Mouse (Mus musculus) intestine, embryonic 16.5 days (tissue): ENCODE measurements at regions not wholly inside any gene's neighbourhood (a gene's known extent, or its start where the extent isn't known, plus 50 kb on each side); places are given as distances from the start of the nearest gene placed in this dataset.

Source experiments
- ATAC-seq: fragments of 200-750 bp; cut with Nextera tagmentation; 2 replicates; pipeline ENCODE4 v1.8.0; 2017; ENCODE audit warnings: moderate TSS enrichment, moderate library complexity
- H3K27ac ChIP-seq: fragments of 300-500 bp; sonication (generic); 2 replicates; pipeline ENCODE4 v1.5.1; 2014; ENCODE audit warnings: mild to moderate bottlenecking, low read length
- H3K27me3 ChIP-seq: fragments of 300-500 bp; sonication (generic); replicated peaks from 2 replicates; pipeline ENCODE4 v1.6.1; 2014; ENCODE audit warnings: low read length, control low read depth, mixed read lengths; ENCODE audit not compliant: control insufficient read depth, insufficient read depth
- H3K36me3 ChIP-seq: fragments of 300-500 bp; sonication (generic); 2 replicates; pipeline ENCODE4 v1.6.1; 2014; ENCODE audit warnings: low read length, control low read depth; ENCODE audit not compliant: control insufficient read depth, insufficient read depth
- H3K4me1 ChIP-seq: fragments of 300-500 bp; sonication (generic); 2 replicates; pipeline ENCODE4 v1.6.1; 2014; ENCODE audit warnings: low read length, control low read depth, mixed read lengths; ENCODE audit not compliant: control insufficient read depth, insufficient read depth
- H3K4me2 ChIP-seq: fragments of 300-500 bp; sonication (generic); 2 replicates; pipeline ENCODE4 v1.6.1; 2014; ENCODE audit warnings: low read depth, low read length, control low read depth
- H3K4me3 ChIP-seq: fragments of 300-500 bp; sonication (generic); 2 replicates; pipeline ENCODE4 v1.5.1; 2014; ENCODE audit warnings: mild to moderate bottlenecking, low read length
- H3K9ac ChIP-seq: fragments of 300-500 bp; sonication (generic); 2 replicates; pipeline ENCODE4 v1.6.1; 2014; ENCODE audit warnings: low read depth, low read length
- H3K9me3 ChIP-seq: fragments of 300-500 bp; sonication (generic); 2 replicates; pipeline ENCODE4 v1.6.1; 2016; ENCODE audit warnings: low read length, control low read depth; ENCODE audit not compliant: control insufficient read depth
- WGBS: fragments of 180-500 bp; shearing (Covaris S2); extraction: QIAGEN DNeasy Blood & Tissue Kit; methylation state at CpG from one replicate; pipeline ENCODE4 v1.1.7; 2014; 5-methylcytosine and 5-hydroxymethylcytosine counted together

DNA sequence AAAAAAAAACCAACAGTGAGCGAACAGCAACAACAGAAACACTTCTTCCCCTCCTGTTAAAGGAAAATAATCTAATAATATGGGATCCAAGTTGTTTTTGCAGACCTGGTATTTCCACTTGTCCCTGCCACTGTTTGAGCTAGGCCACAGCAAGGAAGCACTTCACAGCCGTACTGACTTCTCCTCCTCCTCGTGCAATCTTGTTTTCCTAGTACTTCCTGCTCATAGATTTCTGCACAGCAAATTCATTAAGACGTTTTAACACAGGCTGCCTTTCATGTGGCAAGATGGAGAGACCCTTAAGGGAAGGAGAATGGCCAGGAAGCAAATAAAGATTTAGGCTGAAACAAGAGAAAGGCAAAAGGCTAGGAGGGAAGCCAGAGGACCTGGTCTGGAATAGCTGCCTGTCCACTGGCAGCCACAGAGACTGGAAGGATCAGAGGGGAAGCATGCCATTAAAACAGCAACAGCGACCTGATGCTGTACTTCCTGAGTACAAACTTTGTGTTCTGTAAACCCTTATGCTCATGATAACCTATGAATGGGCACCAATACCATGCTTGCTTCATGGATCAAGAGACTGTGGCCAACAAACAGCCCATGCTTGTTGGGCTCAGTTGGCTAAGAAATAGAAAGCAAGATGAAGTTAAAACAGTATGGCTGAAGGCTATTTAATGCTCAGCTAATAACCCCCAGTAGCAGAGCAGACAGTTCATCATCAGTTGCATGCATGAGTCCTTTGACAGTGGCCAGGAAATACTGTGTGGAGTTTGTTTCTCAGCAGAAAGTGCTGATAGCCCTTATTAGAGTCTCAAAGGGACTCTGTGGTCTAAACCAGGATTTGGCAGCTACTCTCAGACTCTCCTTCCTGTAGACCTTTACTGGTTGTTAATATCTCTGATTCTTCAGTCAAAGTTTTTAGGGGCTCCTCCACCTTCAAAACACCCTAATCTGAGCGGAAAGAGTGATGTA is 182.3 kb upstream of the Cited2 start:
- H3K36me3 ChIP-seq = no peaks in the 10 kb centered on the region
- H3K4me2 ChIP-seq = no peak overlapping the region
- no peaks in the 10 kb centered on the region for H3K9me3 ChIP-seq
- no peaks in the 10 kb centered on the region for H3K4me1 ChIP-seq
- no peaks in the 10 kb centered on the region for H3K27me3 ChIP-seq
- WGBS = 66% methylated on average over 6 of the region's 6 CpGs
- no peak for ATAC-seq
- H3K9ac ChIP-seq = no peak overlapping the region
- H3K4me3 ChIP-seq = no peak overlapping the region
- H3K27ac ChIP-seq = no peak overlapping the region

DNA sequence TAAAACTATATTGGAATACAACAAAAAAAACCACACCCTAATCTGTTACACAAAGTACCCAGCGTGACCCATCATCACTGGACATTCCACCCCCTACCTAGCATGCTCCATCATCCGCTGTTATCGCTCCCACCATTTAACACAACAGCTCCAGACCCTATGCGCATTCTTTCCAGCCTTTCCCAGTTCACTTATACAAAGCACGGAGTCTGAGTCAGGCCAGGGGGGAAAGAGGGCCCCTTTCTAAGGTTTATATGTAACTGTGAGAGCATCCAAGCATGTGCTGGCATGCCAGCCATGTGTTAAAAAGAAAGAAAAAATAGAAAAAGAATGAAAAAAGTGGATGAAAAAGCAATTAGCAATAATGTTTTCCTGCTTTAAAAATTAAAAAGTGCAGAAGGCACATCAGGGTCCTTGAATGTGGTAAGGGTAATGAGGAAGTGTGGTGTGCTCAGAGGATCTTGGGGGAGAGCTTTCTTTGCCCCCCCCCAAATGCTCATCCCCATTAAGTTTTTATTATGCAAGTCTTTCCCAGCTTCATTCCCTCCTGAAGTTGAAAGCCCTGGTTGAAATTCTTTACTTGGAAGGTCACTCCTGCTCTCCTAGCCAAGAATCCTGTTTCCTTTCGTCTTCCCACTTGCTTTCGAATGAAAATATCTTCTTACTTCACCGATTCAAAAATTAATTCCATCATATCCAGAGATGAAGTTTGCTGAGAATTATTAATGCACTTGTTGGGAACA is 180.7 kb upstream of the Cited2 start:
- H3K4me2 ChIP-seq = no peak overlapping the region
- ATAC-seq = no peak
- no peaks in the 10 kb centered on the region for H3K9me3 ChIP-seq
- no peak overlapping the region for H3K27ac ChIP-seq
- H3K4me3 ChIP-seq = no peak overlapping the region
- no peaks in the 10 kb centered on the region for H3K27me3 ChIP-seq
- H3K4me1 ChIP-seq = no peaks in the 10 kb centered on the region
- H3K9ac ChIP-seq = no peak overlapping the region
- WGBS = 78% methylated on average over 8 of the region's 8 CpGs
- H3K36me3 ChIP-seq = no peaks in the 10 kb centered on the region

DNA sequence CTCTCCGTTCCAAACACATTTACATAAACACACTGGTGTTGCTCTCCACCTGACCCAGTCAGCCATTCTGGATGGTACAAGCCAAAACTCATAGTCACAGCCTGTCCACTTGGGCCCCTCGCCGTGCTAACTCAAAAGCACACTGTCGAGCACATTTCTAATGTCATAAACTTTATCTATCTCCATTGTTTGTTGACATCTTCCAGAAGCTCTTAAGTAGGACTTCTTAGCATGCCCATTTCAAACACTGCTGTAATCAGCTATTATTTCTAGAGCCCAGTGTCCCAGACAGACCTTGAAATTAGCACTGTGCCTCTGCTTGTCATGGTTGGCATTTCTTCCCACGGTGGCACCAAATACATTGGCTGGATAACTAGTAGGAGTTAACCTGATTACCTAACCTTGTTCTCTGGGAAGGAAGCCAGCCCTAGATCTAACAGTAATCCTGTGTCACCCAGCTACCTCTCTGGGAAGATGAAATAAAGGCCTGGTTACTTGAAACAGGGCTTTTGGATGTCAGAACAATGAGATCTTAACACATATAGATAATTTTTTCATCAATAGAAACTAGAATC is 180.1 kb upstream of the Cited2 start:
- H3K9ac ChIP-seq = no peak overlapping the region
- H3K9me3 ChIP-seq = no peaks in the 10 kb centered on the region
- no peaks in the 10 kb centered on the region for H3K4me1 ChIP-seq
- no peak for ATAC-seq
- H3K36me3 ChIP-seq = no peaks in the 10 kb centered on the region
- no peak overlapping the region for H3K4me2 ChIP-seq
- H3K27ac ChIP-seq = no peak overlapping the region
- no peak overlapping the region for H3K4me3 ChIP-seq
- no peaks in the 10 kb centered on the region for H3K27me3 ChIP-seq
- 64% methylated on average over 5 of the region's 5 CpGs for WGBS

DNA sequence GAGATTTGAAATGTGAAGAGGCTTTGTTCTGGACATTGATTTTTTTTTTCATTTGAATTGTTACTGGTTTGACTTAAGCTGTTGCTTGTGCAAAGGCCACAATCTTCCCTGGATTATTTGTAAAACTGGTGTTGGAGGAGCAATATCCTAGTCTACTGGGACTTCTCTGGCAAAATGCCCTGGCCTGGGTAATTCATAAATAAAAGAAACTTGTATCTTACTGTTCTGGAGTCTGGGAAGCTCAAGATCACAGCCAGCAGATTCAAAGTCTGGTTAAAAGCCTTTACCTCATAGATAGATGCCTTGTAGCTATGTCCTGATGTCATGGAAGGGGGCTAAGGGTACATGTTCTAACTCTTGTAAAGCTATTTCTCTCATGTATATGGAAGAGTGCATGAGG is 177.7 kb upstream of the Cited2 start:
- Histone ChIP-seq H3K36me3 (no peaks in the 10 kb centered on the region), H3K4me3 (no peak overlapping the region), H3K9me3 (no peaks in the 10 kb centered on the region), H3K9ac (no peak overlapping the region), H3K27me3 (no peaks in the 10 kb centered on the region), H3K4me1 (no peaks in the 10 kb centered on the region), H3K27ac (no peak overlapping the region), H3K4me2 (no peak overlapping the region)
- ATAC-seq = no peak

DNA sequence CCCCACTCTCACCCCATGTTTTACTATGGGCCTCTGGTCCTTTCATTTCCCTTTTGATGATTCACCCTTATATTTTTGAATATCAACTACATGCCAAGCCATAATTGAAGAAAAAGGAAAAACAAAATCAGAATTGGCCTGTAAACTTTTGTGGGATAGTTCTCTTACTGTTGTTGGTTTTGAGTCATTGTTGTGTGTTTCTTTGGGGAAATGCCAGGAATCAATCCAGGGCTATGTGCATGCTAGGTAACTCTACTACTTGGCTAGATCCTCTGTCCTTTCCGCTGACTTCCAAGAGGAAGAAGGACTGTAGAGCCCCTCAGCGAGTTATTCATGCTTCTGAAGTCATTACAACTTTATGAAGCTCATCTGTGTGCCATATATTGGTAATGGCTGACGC is 175.0 kb upstream of the Cited2 start:
- H3K9me3 ChIP-seq = no peaks in the 10 kb centered on the region
- H3K4me3 ChIP-seq = no peak overlapping the region
- no peak overlapping the region for H3K9ac ChIP-seq
- H3K4me1 ChIP-seq = no peaks in the 10 kb centered on the region
- H3K36me3 ChIP-seq = no peaks in the 10 kb centered on the region
- no peak for ATAC-seq
- no peaks in the 10 kb centered on the region for H3K27me3 ChIP-seq
- WGBS = 89% methylated on average over 3 of the region's 3 CpGs
- H3K4me2 ChIP-seq = no peak overlapping the region
- no peak overlapping the region for H3K27ac ChIP-seq

DNA sequence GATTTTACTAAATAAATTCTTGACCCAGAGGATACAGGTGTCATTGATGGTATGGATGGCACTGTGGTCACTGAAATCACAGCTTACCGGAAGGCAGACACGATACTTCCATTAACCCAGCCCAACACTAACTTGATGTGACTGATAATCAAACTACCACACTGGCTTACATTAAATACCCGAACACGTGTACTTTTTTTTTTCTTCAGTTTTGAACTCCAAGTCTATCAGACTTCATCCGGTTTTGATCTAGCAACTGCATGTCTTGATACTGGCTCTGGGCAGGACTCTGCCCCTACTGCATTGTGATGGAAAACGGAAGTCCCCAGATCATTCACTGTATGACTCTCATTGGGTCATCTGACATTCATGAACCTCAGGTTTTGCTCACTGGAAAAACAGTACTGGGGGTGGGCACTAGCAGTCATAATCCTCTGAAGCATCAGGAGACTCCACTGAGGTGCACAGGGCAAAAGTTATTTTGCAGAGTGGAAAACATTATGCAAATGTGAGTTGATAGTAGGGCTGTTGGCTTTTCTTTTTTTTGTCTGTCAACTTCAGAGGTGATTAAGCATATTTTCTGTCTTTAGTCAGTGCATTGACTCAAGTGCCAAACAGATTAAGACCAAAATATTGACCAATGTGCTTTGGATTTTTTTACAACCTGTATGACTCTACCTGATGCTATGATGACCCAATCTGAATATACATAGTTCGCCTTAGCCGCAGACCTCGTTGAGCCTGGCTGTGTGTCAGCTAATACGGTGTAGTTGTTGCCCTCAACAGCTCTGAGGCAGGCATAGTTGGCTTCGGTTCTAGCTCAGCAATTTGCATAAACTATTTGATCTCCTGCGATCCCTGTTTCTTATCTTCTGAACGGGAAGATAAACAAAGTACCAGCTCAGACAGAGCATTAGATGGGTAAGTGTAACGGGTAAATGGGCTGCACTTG is 174.1 kb upstream of the Cited2 start:
- Histone ChIP-seq H3K27me3 (no peaks in the 10 kb centered on the region), H3K9ac (no peak overlapping the region), H3K36me3 (no peaks in the 10 kb centered on the region), H3K4me1 (no peaks in the 10 kb centered on the region), H3K27ac (no peak overlapping the region), H3K9me3 (no peaks in the 10 kb centered on the region), H3K4me3 (no peak overlapping the region), H3K4me2 (no peak overlapping the region)
- ATAC-seq = no peak
- WGBS = 75% methylated on average over 14 of the region's 14 CpGs

DNA sequence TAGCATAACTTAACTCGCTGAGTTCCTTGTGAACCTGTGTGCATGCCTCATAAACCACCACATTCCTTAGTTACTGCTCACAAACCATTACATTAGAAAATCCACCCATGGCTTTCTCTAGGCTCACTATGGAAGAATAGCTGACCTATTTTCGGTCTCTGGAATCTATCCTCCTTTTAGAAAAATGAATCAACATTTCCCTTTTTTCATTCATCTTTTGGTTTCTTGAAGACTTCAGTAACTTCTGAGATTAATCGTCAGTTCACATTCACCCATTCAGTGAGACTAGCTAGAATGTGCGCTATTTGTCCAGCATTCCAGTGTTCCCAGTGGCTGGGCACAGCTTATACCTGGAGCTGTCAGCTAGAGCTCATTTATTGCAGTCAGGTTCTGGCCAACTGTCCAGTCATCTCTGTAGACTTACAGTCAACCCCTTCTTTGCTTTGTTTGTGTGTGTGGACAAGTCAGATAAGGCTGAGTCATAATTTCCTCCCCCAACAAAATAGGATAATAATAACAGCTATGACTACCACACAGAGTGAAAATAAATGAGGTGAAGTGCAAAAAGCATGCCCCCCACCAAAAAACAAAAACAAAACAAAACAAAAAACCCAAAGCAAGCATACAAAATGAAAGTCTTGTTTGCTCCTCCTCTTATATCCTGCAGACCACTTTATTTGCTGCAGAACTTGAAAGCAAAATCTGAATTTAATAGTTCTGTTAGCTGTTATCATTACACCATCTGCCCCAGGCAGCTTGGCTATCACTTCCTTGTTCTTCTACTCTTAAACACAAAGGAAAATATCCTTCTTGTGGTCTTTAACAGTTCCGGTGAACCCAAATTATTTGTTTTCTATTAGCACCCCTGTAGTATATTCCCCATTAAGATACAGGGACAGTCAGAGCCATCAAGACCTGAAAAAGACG is 173.0 kb upstream of the Cited2 start:
- Histone ChIP-seq H3K9ac (no peak overlapping the region), H3K9me3 (no peaks in the 10 kb centered on the region), H3K27me3 (no peaks in the 10 kb centered on the region), H3K4me2 (no peak overlapping the region), H3K36me3 (no peaks in the 10 kb centered on the region), H3K4me3 (no peak overlapping the region), H3K4me1 (no peaks in the 10 kb centered on the region), H3K27ac (no peak overlapping the region)
- WGBS = 84% methylated on average over 6 of the region's 6 CpGs
- ATAC-seq = no peak

DNA sequence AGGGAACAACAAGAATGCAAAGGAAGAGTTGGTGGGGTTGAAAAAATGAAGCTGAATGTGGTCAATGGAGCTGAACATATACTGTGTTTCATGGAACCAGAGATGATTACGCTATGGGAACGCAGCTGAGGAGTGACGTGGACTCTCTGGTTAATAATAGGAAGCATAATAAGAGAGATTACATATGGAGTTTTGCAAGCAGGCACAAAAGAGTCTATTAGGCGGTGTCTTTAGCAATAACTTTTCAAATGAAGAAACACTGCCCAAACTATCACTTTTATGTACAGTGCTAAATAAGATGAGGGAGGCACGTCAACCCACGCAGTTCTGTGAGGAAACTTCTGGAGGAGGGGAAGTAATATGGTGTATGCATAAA is 172.4 kb upstream of the Cited2 start:
- no peak for ATAC-seq
- Histone ChIP-seq H3K27ac (no peak overlapping the region), H3K27me3 (no peaks in the 10 kb centered on the region), H3K9ac (no peak overlapping the region), H3K4me2 (no peak overlapping the region), H3K4me3 (no peak overlapping the region), H3K9me3 (no peaks in the 10 kb centered on the region), H3K4me1 (no peaks in the 10 kb centered on the region), H3K36me3 (no peaks in the 10 kb centered on the region)
- WGBS = 87% methylated on average over 6 of the region's 6 CpGs
